ENCODE assay signal across 8 mouse cellular contexts in the genomic region with DNA sequence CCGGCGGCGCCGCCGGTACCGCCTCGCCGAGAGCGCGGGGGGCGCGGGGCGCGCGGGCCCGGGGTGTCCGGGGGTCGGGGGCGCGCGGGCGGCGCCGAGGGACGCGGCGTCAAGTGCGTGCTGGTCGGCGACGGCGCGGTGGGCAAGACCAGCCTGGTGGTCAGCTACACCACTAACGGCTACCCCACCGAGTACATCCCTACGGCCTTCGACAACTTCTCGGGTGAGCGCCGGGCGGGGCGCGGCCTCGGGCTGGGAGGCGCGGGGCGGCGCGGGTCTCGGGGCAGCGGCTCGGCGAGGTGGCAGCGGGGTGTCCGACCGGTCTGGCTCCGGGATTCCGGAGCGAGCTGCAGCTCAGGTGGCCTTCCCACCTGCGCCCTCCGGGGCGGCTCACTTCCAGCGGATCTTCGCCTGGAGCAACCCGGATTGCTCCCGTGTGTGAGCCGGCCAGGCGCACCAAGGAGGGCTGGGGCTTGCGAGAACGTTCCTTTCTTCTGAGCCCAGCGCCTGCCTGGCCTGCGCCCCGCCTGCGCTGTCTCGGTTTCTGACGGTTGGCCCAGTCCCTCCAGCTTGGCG. TPM values are rescaled to one million over a fixed set of nuclear protein-coding genes. Genes with fewer than 3 reads are reported as not detected.
DNase-seq lines count a peak whose midpoint lies in the region; ATAC-seq and TF ChIP-seq lines count a peak whose summit lies in the region.

No protein-coding gene starts in this region.

- peak overlapping the region; percentile 67 for H3K4me2 ChIP-seq in intestine, embryonic 15.5 days (replicated peaks)
- H3K4me2 ChIP-seq in midbrain, postnatal 0 days (ENCODE audit: low read depth, low read length, poor library complexity, severe bottlenecking): peak overlapping the region; percentile 75

- peak; percentile 79 for ATAC-seq in intestine, embryonic 15.5 days
- peak; percentile 81 for ATAC-seq in midbrain, postnatal 0 days (ENCODE audit: low FRiP score)

- peak overlapping the region; percentile 84 for H3K4me3 ChIP-seq in intestine, embryonic 15.5 days (replicated peaks)
- peak overlapping the region; percentile 79 for H3K4me3 ChIP-seq in midbrain, postnatal 0 days (ENCODE audit: low read depth, low read length)

- peak overlapping the region; percentile 86 for H3K27ac ChIP-seq in intestine, embryonic 15.5 days
- peak overlapping the region; percentile 84 for H3K27ac ChIP-seq in midbrain, postnatal 0 days (ENCODE audit: low read depth, low read length)

- H3K36me3 ChIP-seq in intestine, embryonic 15.5 days: peaks cover 17% of the 10 kb centered on the region; the same call in 1 of the 2 replicates
- H3K36me3 ChIP-seq in midbrain, postnatal 0 days (ENCODE audit: insufficient read depth, low read length): peaks cover 20% of the 10 kb centered on the region

- DNase-seq in retina, embryonic 14.5 days (ENCODE audit: low spot score): peak; percentile 61
- DNase-seq in retina, postnatal 1 day: no peak
- peak; percentile 71 to 72 for DNase-seq in cerebellum, postnatal 36 days
- peak; percentile 63 for DNase-seq in gastrocnemius, postnatal 14 days
- DNase-seq in liver: peak; percentile 35
- peak; percentile 62 for DNase-seq in midbrain, postnatal 0 days (ENCODE audit: low spot score)
- peak; percentile 62 for DNase-seq in urinary bladder, postnatal 25 days (ENCODE audit: low spot score)

- H3K27me3 ChIP-seq in intestine, embryonic 15.5 days (replicated peaks): no peaks in the 10 kb centered on the region
- H3K27me3 ChIP-seq in midbrain, postnatal 0 days (ENCODE audit: insufficient read depth, low read length): no peaks in the 10 kb centered on the region

- intact Hi-C loops in gastrocnemius, postnatal 14 days (cut with DNase I; ENCODE audit: low total_unique reads): loop anchor here (2.0 kb wide), 1 partner anchor 131 kb away; no protein-coding TSS in a partner anchor

- peaks cover 21% of the 10 kb centered on the region for H3K4me1 ChIP-seq in intestine, embryonic 15.5 days (replicated peaks)
- H3K4me1 ChIP-seq in midbrain, postnatal 0 days (ENCODE audit: insufficient read depth, low read length): peaks cover 9% of the 10 kb centered on the region; the same call in 1 of the 2 replicates

- H3K9ac ChIP-seq in intestine, embryonic 15.5 days: peak overlapping the region; percentile 83
- H3K9ac ChIP-seq in midbrain, postnatal 0 days (replicated peaks; ENCODE audit: low read length, poor library complexity, severe bottlenecking): peak overlapping the region; percentile 87

- WGBS in intestine, embryonic 15.5 days: under 1% methylated on average over 73 of the region's 77 CpGs
- WGBS in midbrain, postnatal 0 days: under 1% methylated on average over 43 of the region's 77 CpGs

- no peak for TF ChIP-seq CTCF in midbrain, postnatal 0 days (IDR thresholded peaks at IDR 0.05)

- H3K9me3 ChIP-seq in intestine, embryonic 15.5 days: no peaks in the 10 kb centered on the region
- H3K9me3 ChIP-seq in midbrain, postnatal 0 days (ENCODE audit: low read length): no peaks in the 10 kb centered on the region

RNA-seq across cellular contexts. Expression of a gene that starts 0.4 kb away (rescaled TPM):
- total RNA-seq in gastrocnemius, postnatal 14 days (2021): 1 to 10 TPM; 3.9 to 4.9 TPM
- polyA plus RNA-seq in intestine, embryonic 15.5 days (2015; fragmentation: Nextera tagmentation; extraction: Ambion mirVana): 6.4 and 7.6 TPM in 2 replicates
- 24.9 and 28.2 TPM in 2 replicates for total RNA-seq in midbrain, postnatal 0 days (2014; rRNA removed)
- polyA plus RNA-seq in midbrain, postnatal 0 days (2015; fragmentation: Nextera tagmentation; extraction: Ambion mirVana): 7.0 and 7.1 TPM in 2 replicates
